Mouse (Mus musculus): ENCODE data around the gene Trim29. TPM values are rescaled to one million over a fixed set of nuclear protein-coding genes. Genes with fewer than 3 reads are reported as not detected.

Trim29 gene
- polyA plus RNA-seq, 1 experiment from 2014 or later: 37.0 TPM

DNA sequence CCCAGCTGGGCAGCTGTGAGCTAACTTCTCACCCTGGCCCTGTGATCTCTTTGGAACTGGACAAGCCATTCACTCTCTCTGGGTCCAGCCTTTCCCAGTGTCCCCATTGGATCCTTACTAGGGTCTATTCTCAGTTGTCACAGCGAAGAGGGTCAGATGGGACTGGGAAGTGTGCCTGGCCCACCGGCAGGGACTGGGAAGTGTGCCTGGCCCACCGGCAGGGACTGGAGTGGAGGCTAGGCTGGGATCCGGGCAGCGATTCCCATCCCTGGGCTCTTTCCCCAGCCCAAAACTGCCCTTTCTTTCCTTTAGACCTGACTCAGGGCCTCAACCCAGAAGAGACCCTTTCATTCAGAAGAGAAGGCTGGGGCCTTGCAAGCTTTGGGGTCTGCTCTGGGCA, 27.4 kb downstream of the Trim29 start:
- Histone ChIP-seq H3K9me3 (no peaks in the 10 kb centered on the region), H3K4me3 (replicated peaks) (no peak overlapping the region), H3K9ac (no peak overlapping the region), H3K4me1 (no peaks in the 10 kb centered on the region), H3K27me3 (replicated peaks) (no peaks in the 10 kb centered on the region), H3K36me3 (no peaks in the 10 kb centered on the region), H3K27ac (no peak overlapping the region), H3K4me2 (no peak overlapping the region)
- no peak for ATAC-seq (ENCODE audit: insufficient read depth, low FRiP score, low read depth)
- 70% methylated on average over 5 of the region's 5 CpGs for WGBS

DNA sequence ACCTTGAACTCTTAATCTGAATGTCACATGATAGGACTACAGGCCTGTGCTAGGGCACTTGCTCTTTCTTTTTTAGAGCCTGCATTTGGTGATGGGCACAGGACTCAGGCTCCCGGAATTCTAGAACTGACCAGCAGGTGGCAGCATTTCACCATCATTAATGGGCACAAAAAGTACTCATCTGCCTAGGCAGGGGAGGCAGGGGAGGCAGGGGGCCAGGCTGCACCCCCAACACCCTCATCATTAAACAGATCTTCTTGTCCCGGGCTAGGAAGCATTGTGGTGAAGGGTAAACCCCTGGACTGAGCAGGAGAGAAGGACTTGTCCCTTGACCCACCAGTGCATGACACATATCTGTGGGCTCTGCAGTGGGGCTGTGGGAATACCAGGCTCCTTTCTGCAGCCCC, 29.0 kb downstream of the Trim29 start:
- no peak overlapping the region for H3K4me3 ChIP-seq (replicated peaks)
- no peaks in the 10 kb centered on the region for H3K36me3 ChIP-seq
- H3K27me3 ChIP-seq (replicated peaks): no peaks in the 10 kb centered on the region

DNA sequence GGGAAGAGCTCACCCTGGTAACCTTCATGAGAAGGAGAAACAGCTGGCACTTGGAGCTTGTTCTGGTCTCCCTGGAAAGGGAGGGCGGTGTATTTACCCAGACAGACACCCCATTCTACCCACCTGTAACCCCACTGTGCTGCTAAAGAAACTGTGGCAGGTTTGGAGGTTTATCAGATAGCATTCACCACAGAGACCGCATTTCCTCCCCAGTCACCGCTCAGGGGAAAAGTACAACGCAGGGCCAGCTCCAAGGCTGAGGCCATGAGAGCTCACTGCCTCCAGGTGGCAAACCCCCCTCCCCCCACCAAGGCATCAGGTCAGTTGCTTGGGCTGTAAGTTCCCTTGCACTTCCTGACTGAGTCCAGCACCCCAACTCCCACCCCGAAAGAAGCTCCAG, 39.4 kb downstream of the Trim29 start:
- H3K4me3 ChIP-seq (replicated peaks): no peak overlapping the region
- no peaks in the 10 kb centered on the region for H3K4me1 ChIP-seq
- H3K27me3 ChIP-seq (replicated peaks): no peaks in the 10 kb centered on the region
- ATAC-seq (ENCODE audit: insufficient read depth, low FRiP score, low read depth): no peak
- H3K4me2 ChIP-seq: no peak overlapping the region
- H3K36me3 ChIP-seq: no peaks in the 10 kb centered on the region
- no peaks in the 10 kb centered on the region for H3K9me3 ChIP-seq
- no peak overlapping the region for H3K9ac ChIP-seq
- no peak overlapping the region for H3K27ac ChIP-seq
- 32% methylated on average over 5 of the region's 5 CpGs for WGBS

More for the DNA sequence above, 29.0 kb downstream of the Trim29 start:
- H3K4me2 ChIP-seq: no peak overlapping the region
- ATAC-seq (ENCODE audit: insufficient read depth, low FRiP score, low read depth): no peak
- H3K9ac ChIP-seq: no peak overlapping the region
- no peaks in the 10 kb centered on the region for H3K4me1 ChIP-seq
- H3K27ac ChIP-seq: no peak overlapping the region
- no peaks in the 10 kb centered on the region for H3K9me3 ChIP-seq
- WGBS: 0% methylated on average over 2 of the region's 2 CpGs

DNA sequence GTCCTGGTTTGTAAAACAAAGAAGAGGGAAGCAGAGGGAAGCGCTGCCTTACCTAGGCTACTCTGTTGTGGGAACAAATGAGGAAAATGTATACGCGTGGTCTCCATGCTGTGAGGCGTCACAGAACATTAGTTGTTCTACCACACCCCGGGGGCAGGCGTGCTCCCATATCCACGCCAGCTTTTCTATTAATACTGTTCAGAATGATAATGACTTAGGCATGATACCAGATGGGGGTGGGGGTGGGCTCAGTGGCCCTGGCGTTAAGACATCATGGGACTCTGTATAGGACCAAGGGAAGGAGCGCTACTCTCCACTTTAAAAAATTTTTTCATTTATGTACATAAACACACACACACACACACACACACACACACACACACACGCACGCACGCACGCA, 40.4 kb downstream of the Trim29 start:
- H3K27me3 ChIP-seq (replicated peaks): no peaks in the 10 kb centered on the region
- ATAC-seq (ENCODE audit: insufficient read depth, low FRiP score, low read depth): no peak
- no peak overlapping the region for H3K4me3 ChIP-seq (replicated peaks)
- no peaks in the 10 kb centered on the region for H3K9me3 ChIP-seq
- H3K36me3 ChIP-seq: no peaks in the 10 kb centered on the region
- H3K4me2 ChIP-seq: no peak overlapping the region
- no peak overlapping the region for H3K27ac ChIP-seq
- H3K9ac ChIP-seq: no peak overlapping the region
- 73% methylated on average over 13 of the region's 13 CpGs for WGBS
- H3K4me1 ChIP-seq: no peaks in the 10 kb centered on the region

GRCm38 (mm10) chr9:43357011-43357410, 46.4 kb downstream of the Trim29 start:
- Histone ChIP-seq H3K36me3 (no peaks in the 10 kb centered on the region), H3K4me1 (no peaks in the 10 kb centered on the region), H3K9ac (no peak overlapping the region), H3K4me2 (no peak overlapping the region), H3K9me3 (no peaks in the 10 kb centered on the region), H3K27ac (no peak overlapping the region), H3K4me3 (replicated peaks) (no peak overlapping the region), H3K27me3 (replicated peaks) (no peaks in the 10 kb centered on the region)
- no peak for ATAC-seq (ENCODE audit: insufficient read depth, low FRiP score, low read depth)

GRCm38 (mm10) chr9:43358591-43359323, 48.1 kb downstream of the Trim29 start:
- 49% methylated on average over 15 of the region's 15 CpGs for WGBS
- H3K4me1 ChIP-seq: no peaks in the 10 kb centered on the region
- H3K36me3 ChIP-seq: no peaks in the 10 kb centered on the region
- no peaks in the 10 kb centered on the region for H3K27me3 ChIP-seq (replicated peaks)
- no peak overlapping the region for H3K4me2 ChIP-seq
- H3K27ac ChIP-seq: no peak overlapping the region
- H3K9me3 ChIP-seq: no peaks in the 10 kb centered on the region
- H3K4me3 ChIP-seq (replicated peaks): no peak overlapping the region
- no peak for ATAC-seq (ENCODE audit: insufficient read depth, low FRiP score, low read depth)
- no peak overlapping the region for H3K9ac ChIP-seq

- Histone ChIP-seq H3K36me3 (no peaks in the 10 kb centered on the region), H3K4me3 (replicated peaks) (no peak overlapping the region), H3K27ac (no peak overlapping the region), H3K9me3 (no peaks in the 10 kb centered on the region), H3K9ac (no peak overlapping the region), H3K4me1 (no peaks in the 10 kb centered on the region), H3K27me3 (replicated peaks) (no peaks in the 10 kb centered on the region), H3K4me2 (no peak overlapping the region)
- 83% methylated on average over 3 of the region's 3 CpGs for WGBS
- ATAC-seq (ENCODE audit: insufficient read depth, low FRiP score, low read depth): no peak
These were observed 58.1 kb downstream of the Trim29 start for GRCm38 (mm10) chr9:43368781-43369180.

GRCm38 (mm10) chr9:43383871-43384270, 73.2 kb downstream of the Trim29 start:
- no peaks in the 10 kb centered on the region for H3K9me3 ChIP-seq
- H3K9ac ChIP-seq: no peak overlapping the region
- no peak for ATAC-seq (ENCODE audit: insufficient read depth, low FRiP score, low read depth)

GRCm38 (mm10) chr9:43384400-43384799, 73.8 kb downstream of the Trim29 start:
- Histone ChIP-seq H3K4me1 (no peaks in the 10 kb centered on the region), H3K27me3 (replicated peaks) (no peaks in the 10 kb centered on the region), H3K9me3 (no peaks in the 10 kb centered on the region), H3K36me3 (no peaks in the 10 kb centered on the region), H3K27ac (no peak overlapping the region), H3K4me3 (replicated peaks) (no peak overlapping the region), H3K9ac (no peak overlapping the region), H3K4me2 (no peak overlapping the region)
- WGBS: 85% methylated on average over 3 of the region's 3 CpGs
- ATAC-seq (ENCODE audit: insufficient read depth, low FRiP score, low read depth): no peak

More at GRCm38 (mm10) chr9:43383871-43384270, 73.2 kb downstream of the Trim29 start:
- no peaks in the 10 kb centered on the region for H3K27me3 ChIP-seq (replicated peaks)
- no peaks in the 10 kb centered on the region for H3K4me1 ChIP-seq
- WGBS: 71% methylated on average over 4 of the region's 4 CpGs
- H3K4me2 ChIP-seq: no peak overlapping the region
- H3K36me3 ChIP-seq: no peaks in the 10 kb centered on the region
- H3K27ac ChIP-seq: no peak overlapping the region
- no peak overlapping the region for H3K4me3 ChIP-seq (replicated peaks)

Other genes starting within 250 kb of the Trim29 start
- gene Arhgef12, start 203.6 kb upstream of the Trim29 start, polyA plus RNA-seq (2015; fragmentation: Nextera tagmentation; extraction: Ambion mirVana): 12.5 and 14.0 TPM in 2 replicates
- 3.6 and 4.9 TPM in 2 replicates for gene Tmem136, start 194.3 kb upstream of the Trim29 start, polyA plus RNA-seq (2015; fragmentation: Nextera tagmentation; extraction: Ambion mirVana)
- gene Pou2f3, start 100.5 kb upstream of the Trim29 start, polyA plus RNA-seq (2015; fragmentation: Nextera tagmentation; extraction: Ambion mirVana): 0.54 and 0.68 TPM in 2 replicates
- 60.6 and 65.7 TPM in 2 replicates for gene Oaf, start 70.9 kb upstream of the Trim29 start, polyA plus RNA-seq (2015; fragmentation: Nextera tagmentation; extraction: Ambion mirVana)